Mouse (Mus musculus) limb, embryonic 10.5 days (tissue): Measurements from ENCODE around the gene Isg20. TPM values are rescaled to one million over a fixed set of nuclear protein-coding genes. Genes with fewer than 3 reads are reported as not detected.

Experiments used
- DNase-seq: peaks from one replicate; pipeline ENCODE4 v3.0.0-alpha.2; 2017; ENCODE audit warnings: low spot score
- H3K27ac ChIP-seq: fragments of 300-500 bp; sonication (generic); 2 replicates; pipeline ENCODE4 v1.5.1; 2016; ENCODE audit warnings: mild to moderate bottlenecking
- H3K27me3 ChIP-seq: fragments of 300-500 bp; sonication (generic); 2 replicates; pipeline ENCODE4 v1.6.1; 2016; ENCODE audit warnings: low read depth, mild to moderate bottlenecking; ENCODE audit not compliant: poor library complexity, severe bottlenecking
- H3K36me3 ChIP-seq: fragments of 300-500 bp; sonication (generic); 2 replicates; pipeline ENCODE4 v1.6.1; 2016; ENCODE audit warnings: mild to moderate bottlenecking, moderate library complexity
- H3K4me1 ChIP-seq: fragments of 300-500 bp; sonication (generic); 2 replicates; pipeline ENCODE4 v1.6.1; 2016
- H3K4me3 ChIP-seq: fragments of 300-500 bp; sonication (generic); 2 replicates; pipeline ENCODE4 v1.5.1; 2016; ENCODE audit warnings: mild to moderate bottlenecking, moderate library complexity
- H3K9me3 ChIP-seq: fragments of 300-500 bp; sonication (generic); replicated peaks from 2 replicates; pipeline ENCODE4 v1.6.1; 2016; ENCODE audit warnings: mild to moderate bottlenecking
- WGBS: fragments of 180-500 bp; shearing (Covaris S2); methylation state at CpG from one replicate; pipeline ENCODE4 v1.1.7; 2016; 5-methylcytosine and 5-hydroxymethylcytosine counted together
- polyA plus RNA-seq: library from polyadenylated mRNA; unstranded; fragments of >200 nt; fragmentation: Nextera tagmentation; extraction: Ambion mirVana; gene quantifications from 2 replicates; pipeline ENCODE4 v1.2.1, GENCODE M21; 2016

Isg20 gene
- polyA plus RNA-seq, 1 experiment from 2014 or later = 0.61 TPM

DNA sequence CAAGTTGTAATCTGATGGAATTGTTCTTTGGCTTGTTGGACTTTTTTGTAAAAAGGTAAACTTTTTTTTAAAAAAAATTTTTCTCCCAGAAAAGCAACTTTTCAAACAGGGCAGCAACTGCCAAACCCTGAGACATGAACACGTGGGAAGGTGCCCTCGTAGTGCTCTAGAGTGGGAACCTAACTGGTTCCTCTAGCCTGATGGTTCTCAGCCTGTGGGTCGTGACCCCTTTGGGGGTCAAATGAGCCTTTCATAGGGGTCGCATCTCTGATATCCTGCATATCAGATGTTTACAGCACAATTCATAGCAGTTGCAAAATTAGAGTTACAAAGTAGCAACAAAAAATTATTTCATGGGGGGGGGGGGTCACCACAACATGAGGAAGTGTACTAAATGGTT is 2.0 kb upstream of the Isg20 start:
- H3K36me3 ChIP-seq = peaks cover 31% of the 10 kb centered on the region
- no peak overlapping the region for H3K27ac ChIP-seq
- H3K9me3 ChIP-seq = no peaks in the 10 kb centered on the region
- DNase-seq = no peak
- no peak overlapping the region for H3K4me3 ChIP-seq
- peaks cover 14% of the 10 kb centered on the region for H3K4me1 ChIP-seq
- no peaks in the 10 kb centered on the region for H3K27me3 ChIP-seq
- WGBS = 91% methylated on average over 4 of the region's 4 CpGs

DNA sequence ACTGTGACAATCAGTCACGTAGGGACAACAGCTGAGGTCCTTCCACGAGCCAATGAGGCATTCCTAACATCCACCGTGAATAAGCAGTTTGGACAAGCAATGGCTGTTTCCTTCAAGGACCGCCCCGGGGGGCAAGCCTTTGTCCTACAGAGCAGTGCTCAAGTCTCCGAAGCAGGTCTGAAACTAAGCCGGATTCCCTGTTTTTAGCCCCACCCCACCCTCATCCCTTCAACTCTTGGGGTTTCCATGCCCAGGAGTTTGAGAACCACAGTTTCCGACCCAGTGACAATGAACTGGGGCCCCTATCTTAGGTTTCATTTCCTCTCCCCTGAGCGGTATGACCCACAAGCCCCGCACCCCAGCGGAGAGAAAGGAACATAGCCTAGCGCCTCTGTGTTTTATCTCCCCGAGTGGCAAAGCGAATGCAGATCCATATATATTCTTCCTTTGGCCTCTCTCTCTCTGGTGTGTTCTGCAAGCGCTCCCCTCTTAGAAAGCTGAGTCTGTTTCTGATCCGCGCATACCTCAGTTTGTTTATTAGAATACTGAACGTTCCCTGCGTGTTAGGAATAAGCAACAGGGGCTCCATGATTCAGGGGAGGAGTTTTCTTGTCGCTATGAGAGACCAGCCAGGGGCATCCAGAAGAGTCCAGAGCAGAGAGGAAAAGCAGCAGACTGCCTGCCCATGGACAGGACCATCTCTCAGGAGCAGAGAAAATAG is 811 bp upstream of the Isg20 start:
- no peaks in the 10 kb centered on the region for H3K27me3 ChIP-seq
- no peaks in the 10 kb centered on the region for H3K9me3 ChIP-seq
- H3K4me1 ChIP-seq = peaks cover 14% of the 10 kb centered on the region
- no peak overlapping the region for H3K27ac ChIP-seq
- DNase-seq = no peak
- peaks cover 20% of the 10 kb centered on the region for H3K36me3 ChIP-seq
- H3K4me3 ChIP-seq = peak overlapping the region; percentile 20
- WGBS = 40% methylated on average over 20 of the region's 20 CpGs

DNA sequence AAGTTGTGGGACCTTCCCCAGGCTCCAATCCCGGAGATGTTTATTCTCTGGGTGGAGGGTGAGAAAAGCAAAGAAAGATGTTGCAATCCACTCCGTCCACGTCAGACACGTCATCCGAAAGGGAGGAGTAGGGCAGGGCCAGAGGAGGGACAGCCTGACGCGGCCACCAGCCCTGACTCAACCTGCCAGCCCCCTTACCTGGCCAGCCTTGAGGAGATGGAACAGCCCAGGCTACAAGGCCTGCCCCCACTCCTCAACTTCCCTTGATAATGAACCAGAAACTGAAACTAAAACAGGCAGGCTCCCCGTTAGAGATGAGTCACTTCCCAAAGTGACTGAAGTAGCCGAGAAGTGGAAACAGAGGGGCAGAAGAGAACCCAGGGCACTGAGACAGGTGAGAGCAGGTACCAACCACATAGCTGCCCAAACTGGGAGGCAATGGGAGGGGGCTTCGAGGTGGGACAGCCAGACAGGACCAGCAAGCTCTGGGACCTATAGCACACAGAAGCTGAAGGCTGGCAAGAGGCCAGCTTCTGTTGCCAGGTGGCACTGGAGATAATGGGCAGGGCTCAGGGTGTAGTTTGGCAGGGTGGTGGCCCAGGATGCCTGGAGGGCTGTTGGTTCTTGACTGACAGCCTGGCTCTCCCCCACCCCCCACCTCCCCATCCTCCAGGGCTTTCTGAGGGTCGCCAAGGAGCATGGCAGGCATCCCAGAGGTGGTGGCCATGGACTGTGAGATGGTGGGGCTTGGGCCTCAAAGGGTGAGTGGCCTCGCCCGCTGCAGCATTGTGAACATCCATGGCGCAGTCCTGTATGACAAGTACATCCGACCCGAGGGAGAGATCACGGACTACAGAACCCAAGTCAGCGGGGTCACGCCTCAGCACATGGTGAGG is 673 bp downstream of the Isg20 start:
- Histone ChIP-seq H3K9me3 (no peaks in the 10 kb centered on the region), H3K4me1 (peaks cover 14% of the 10 kb centered on the region), H3K27ac (no peak overlapping the region), H3K36me3 (peaks cover 12% of the 10 kb centered on the region), H3K4me3 (no peak overlapping the region), H3K27me3 (no peaks in the 10 kb centered on the region)
- no peak for DNase-seq
- WGBS = 68% methylated on average over 19 of the region's 19 CpGs

DNA sequence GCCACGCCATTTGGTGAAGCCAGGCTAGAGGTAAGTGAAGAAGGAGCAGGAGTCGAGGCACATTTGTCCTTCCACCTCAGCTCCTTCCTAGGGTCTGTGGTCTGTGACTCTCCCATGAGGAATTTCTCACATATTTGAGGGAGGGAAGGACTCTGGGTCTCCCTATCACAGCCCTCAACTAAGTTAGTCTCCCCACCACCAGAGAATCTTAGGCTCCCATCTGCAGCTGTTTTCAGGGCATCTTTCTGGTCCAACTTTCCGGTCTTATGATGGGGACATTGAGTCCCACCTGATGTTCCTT is 1.3 kb downstream of the Isg20 start:
- Histone ChIP-seq H3K4me1 (peaks cover 14% of the 10 kb centered on the region), H3K27me3 (no peaks in the 10 kb centered on the region), H3K27ac (no peak overlapping the region), H3K9me3 (no peaks in the 10 kb centered on the region), H3K36me3 (peaks cover 7% of the 10 kb centered on the region), H3K4me3 (no peak overlapping the region)
- DNase-seq = no peak
- 57% methylated on average over 3 of the region's 3 CpGs for WGBS

DNA sequence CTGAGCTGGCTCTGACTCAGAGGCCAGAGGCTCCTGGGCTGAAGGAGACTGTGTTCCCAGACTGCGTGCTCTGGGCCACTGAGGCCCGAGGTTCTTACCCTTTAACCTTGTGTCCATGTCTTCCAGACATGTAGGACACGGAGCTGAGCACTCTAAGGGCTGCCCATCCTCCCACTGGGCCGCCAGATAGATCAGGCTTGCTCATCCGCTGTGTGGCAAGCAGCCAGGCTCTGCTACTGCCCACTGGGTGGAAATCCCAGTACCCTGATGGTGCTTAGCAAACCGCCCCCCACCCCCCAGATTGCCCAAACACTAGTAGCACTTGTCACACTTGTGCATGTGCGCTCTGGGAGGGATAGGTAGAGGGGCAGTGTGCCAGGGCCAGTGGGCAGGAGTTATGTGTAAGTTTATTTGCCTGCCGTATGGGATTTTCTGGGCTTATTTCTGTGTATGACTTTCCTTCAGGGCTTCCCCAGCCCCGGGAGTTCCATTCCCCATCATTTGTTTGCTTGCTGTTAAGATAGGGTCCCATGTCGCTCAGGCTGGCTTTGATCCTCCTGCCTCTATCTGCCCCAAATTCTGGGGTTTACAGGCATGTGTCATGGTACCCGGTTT is 1.8 kb downstream of the Isg20 start:
- no peak overlapping the region for H3K4me3 ChIP-seq
- 0 out of 2 replicates have a peak, but pooled peaks cover 2% of the 10 kb centered on the region for H3K36me3 ChIP-seq
- H3K27me3 ChIP-seq = no peaks in the 10 kb centered on the region
- peaks cover 14% of the 10 kb centered on the region for H3K4me1 ChIP-seq
- no peak for DNase-seq
- WGBS = 84% methylated on average over 11 of the region's 11 CpGs
- no peak overlapping the region for H3K27ac ChIP-seq
- no peaks in the 10 kb centered on the region for H3K9me3 ChIP-seq

DNA sequence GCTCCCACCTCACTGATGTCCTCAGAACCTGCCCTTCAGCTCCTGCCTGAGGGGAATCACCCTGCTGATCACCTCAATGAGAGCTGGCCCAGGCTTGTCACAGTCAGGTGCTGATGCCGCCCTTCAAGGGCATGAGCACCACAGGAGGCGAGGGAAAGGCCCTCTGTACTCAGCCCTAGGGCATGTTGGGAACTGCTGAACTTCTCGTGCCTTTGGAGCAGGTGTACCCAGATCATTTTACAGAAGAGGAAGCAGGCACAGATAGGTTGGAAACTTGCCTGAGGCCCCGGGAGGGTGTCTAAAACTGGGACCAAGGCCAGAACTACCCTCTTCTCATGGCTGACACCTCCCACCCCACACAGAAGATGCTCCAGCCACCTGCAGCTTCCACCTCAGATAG is 5.5 kb downstream of the Isg20 start:
- Histone ChIP-seq H3K36me3 (no peaks in the 10 kb centered on the region), H3K4me1 (peaks cover 5% of the 10 kb centered on the region; the same call in 1 of the 2 replicates), H3K27me3 (peaks cover 9% of the 10 kb centered on the region; the same call in 1 of the 2 replicates), H3K27ac (no peak overlapping the region), H3K9me3 (no peaks in the 10 kb centered on the region), H3K4me3 (no peak overlapping the region)
- 60% methylated on average over 4 of the region's 4 CpGs for WGBS
- no peak for DNase-seq

DNA sequence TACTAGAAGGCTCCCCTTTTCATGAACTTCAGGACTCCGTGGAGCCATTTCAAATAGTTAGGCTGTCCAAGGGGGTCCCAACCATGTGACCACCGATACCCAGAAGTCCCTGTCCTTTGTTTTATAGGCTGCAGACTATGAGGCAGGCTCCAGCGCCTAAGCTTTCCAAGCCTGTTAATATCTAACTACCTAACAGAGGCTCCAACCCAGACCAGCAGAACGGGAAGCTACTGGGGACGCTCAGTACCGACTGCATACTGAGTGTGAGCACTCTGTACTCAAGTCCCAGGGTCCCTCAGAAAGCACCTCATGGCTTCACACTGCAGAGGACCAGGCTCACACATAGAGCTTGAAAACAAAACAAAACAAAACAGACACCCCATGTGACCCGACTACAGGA is 9.3 kb downstream of the Isg20 start:
- Histone ChIP-seq H3K4me3 (no peak overlapping the region), H3K9me3 (no peaks in the 10 kb centered on the region), H3K27ac (no peak overlapping the region), H3K4me1 (no peaks in the 10 kb centered on the region), H3K27me3 (peaks cover 9% of the 10 kb centered on the region; the same call in 1 of the 2 replicates), H3K36me3 (no peaks in the 10 kb centered on the region)
- WGBS = 87% methylated on average over 7 of the region's 7 CpGs
- DNase-seq = no peak

DNA sequence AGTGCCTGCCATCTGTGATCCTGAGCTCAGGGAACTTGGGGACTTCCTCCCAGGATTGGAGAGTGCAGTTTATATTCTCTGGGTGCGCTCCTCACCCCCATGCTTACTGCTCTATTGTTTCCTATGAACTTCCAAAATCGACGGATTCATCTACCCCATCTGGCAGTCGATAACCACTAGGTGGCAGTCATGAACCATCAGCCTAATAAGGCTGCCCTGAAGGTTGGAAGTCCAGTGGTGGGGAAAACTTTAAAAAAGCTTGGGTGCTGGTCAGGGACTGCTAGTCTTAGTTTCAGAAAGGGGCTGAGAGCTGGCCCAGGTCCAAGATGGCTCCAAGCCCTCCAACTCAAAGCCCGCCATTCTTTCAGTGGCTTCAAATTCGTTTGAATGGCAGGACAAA is 11.1 kb downstream of the Isg20 start:
- Histone ChIP-seq H3K27me3 (peaks cover 9% of the 10 kb centered on the region; the same call in 1 of the 2 replicates), H3K9me3 (no peaks in the 10 kb centered on the region), H3K4me3 (no peak overlapping the region), H3K36me3 (no peaks in the 10 kb centered on the region), H3K4me1 (no peaks in the 10 kb centered on the region), H3K27ac (no peak overlapping the region)
- WGBS = 16% methylated on average over 6 of the region's 6 CpGs
- peak; percentile 81 for DNase-seq

DNA sequence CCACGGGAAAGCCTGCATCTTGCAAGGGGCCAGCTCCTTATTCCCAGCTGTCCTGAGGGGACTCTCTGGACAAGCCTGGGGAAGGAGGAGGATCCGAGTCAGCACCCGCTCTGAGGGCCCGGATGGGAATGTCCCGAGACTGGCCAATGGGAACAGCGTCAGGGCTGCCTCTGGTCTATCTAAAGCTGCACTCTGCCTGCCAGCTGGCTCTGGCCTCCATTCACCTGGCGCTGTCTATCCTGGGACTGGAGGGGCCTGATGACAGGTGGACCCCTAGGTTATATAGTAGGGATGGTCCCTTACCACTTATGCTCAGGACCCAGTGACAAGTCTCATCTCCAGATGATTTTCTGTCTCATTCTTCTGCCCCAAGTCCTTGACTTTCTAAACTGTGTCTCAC is 11.6 kb downstream of the Isg20 start:
- WGBS = 74% methylated on average over 7 of the region's 7 CpGs
- peaks cover 9% of the 10 kb centered on the region; the same call in 1 of the 2 replicates for H3K27me3 ChIP-seq
- H3K4me3 ChIP-seq = no peak overlapping the region

DNA sequence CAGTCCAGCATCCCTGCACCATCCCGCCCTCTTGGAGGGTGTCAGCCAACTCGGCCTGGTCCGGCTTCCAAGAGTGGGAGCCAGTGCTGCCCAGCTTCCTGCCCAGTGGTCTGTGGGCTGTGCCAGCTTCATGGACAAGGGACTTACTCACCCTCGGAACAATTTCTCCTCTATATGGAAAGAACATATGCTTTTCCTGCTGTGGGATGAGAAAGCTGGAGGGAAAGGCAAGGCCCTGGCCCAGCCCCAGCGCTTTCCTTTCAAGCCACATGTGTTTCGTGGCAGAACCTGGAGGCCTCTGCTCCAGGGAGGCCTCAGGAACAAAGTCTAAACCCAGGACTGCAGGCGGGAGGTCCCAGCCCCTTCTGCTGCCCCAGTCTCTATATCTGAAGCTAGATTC is 12.5 kb downstream of the Isg20 start:
- Histone ChIP-seq H3K4me3 (no peak overlapping the region), H3K9me3 (no peaks in the 10 kb centered on the region), H3K36me3 (no peaks in the 10 kb centered on the region), H3K27me3 (peaks cover 9% of the 10 kb centered on the region; the same call in 1 of the 2 replicates), H3K4me1 (no peaks in the 10 kb centered on the region), H3K27ac (no peak overlapping the region)
- WGBS = 85% methylated on average over 7 of the region's 7 CpGs
- DNase-seq = no peak

More for the DNA sequence above, 11.6 kb downstream of the Isg20 start:
- Histone ChIP-seq H3K9me3 (no peaks in the 10 kb centered on the region), H3K36me3 (no peaks in the 10 kb centered on the region), H3K27ac (no peak overlapping the region), H3K4me1 (no peaks in the 10 kb centered on the region)
- no peak for DNase-seq

DNA sequence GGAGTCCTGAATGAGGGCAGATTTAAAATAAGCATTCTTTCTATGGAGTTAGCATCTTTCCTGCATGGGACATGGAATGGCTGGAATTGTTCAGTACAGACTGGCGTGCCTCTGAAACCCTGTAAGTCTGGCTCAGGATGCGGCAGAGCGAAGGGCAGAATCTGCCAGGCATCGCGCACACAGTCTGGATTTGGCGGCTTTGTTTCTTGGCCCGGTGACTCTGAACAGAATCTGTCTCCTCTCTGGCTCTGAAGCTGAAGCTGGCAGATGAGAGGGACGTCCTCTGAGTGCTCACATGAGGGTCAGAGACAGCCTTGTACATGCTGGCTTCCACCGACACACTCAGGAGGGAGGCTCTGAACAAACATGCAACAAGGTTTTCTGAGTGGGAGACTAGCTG is 12.9 kb downstream of the Isg20 start:
- 81% methylated on average over 9 of the region's 9 CpGs for WGBS
- H3K4me3 ChIP-seq = no peak overlapping the region
- H3K9me3 ChIP-seq = no peaks in the 10 kb centered on the region
- no peak for DNase-seq
- no peaks in the 10 kb centered on the region for H3K36me3 ChIP-seq
- H3K4me1 ChIP-seq = no peaks in the 10 kb centered on the region
- peaks cover 9% of the 10 kb centered on the region; the same call in 1 of the 2 replicates for H3K27me3 ChIP-seq
- no peak overlapping the region for H3K27ac ChIP-seq

DNA sequence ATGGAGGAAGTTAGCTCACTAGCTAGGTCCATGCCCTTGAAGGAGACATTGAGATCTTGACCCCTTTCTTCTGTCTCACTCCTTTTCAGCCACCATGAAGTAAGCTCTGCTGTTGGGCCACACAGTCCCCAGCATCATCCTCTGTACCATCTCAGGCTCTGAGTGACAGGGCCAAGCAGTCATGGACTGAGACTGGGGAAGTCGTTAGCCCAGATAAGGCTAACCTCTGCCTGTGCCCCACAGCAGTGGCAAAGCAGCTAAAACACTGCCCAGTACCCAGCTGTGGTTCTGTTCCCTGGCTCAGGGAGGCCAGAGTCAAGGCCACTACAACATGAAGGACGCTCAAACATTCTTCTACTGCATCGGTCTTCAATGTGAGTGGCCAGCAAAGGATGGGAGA is 14.0 kb downstream of the Isg20 start:
- Histone ChIP-seq H3K4me3 (no peak overlapping the region), H3K4me1 (no peaks in the 10 kb centered on the region), H3K36me3 (no peaks in the 10 kb centered on the region), H3K9me3 (no peaks in the 10 kb centered on the region), H3K27ac (no peak overlapping the region), H3K27me3 (peaks cover 9% of the 10 kb centered on the region; the same call in 1 of the 2 replicates)
- WGBS = 79% methylated on average over 3 of the region's 3 CpGs
- DNase-seq = no peak
